Mouse (Mus musculus) embryonic facial prominence, embryonic 14.5 days (tissue): ENCODE measurements around the gene Lhx5. TPM values are rescaled to one million over a fixed set of nuclear protein-coding genes. Genes with fewer than 3 reads are reported as not detected.
A peak's percentile ranks its signal among the peaks of the same experiment; 100 is the strongest.

Experiments used
- ATAC-seq: fragments of 200-750 bp; cut with Nextera tagmentation; 2 replicates; pipeline ENCODE4 v1.8.0; 2017; ENCODE audit warnings: low read depth, moderate number of reproducible peaks, moderate TSS enrichment
- DNase-seq: peaks from one replicate; pipeline ENCODE4 v3.0.0-alpha.2; 2015; ENCODE audit warnings: low spot score
- H3K27ac ChIP-seq: fragments of 300-500 bp; sonication (generic); replicated peaks from 2 replicates; pipeline ENCODE4 v1.5.1; 2014; ENCODE audit warnings: low read depth, mild to moderate bottlenecking, low read length, moderate library complexity
- H3K27me3 ChIP-seq: fragments of 300-500 bp; sonication (generic); replicated peaks from 2 replicates; pipeline ENCODE4 v1.6.1; 2014; ENCODE audit warnings: low read length; ENCODE audit not compliant: control insufficient read depth, insufficient read depth
- H3K36me3 ChIP-seq: fragments of 300-500 bp; sonication (generic); 2 replicates; pipeline ENCODE4 v1.6.1; 2014; ENCODE audit warnings: low read length, mixed read lengths; ENCODE audit not compliant: control insufficient read depth, insufficient read depth
- H3K4me1 ChIP-seq: fragments of 300-500 bp; sonication (generic); 2 replicates; pipeline ENCODE4 v1.6.1; 2014; ENCODE audit warnings: antibody characterized with exemption, low read length; ENCODE audit not compliant: control insufficient read depth, insufficient read depth
- H3K4me2 ChIP-seq: fragments of 300-500 bp; sonication (generic); 2 replicates; pipeline ENCODE4 v1.6.1; 2014; ENCODE audit warnings: low read depth, mild to moderate bottlenecking, low read length, moderate library complexity, mixed read lengths
- H3K4me3 ChIP-seq: fragments of 300-500 bp; sonication (generic); 2 replicates; pipeline ENCODE4 v1.5.1; 2014; ENCODE audit warnings: low read depth, mild to moderate bottlenecking, low read length
- H3K9ac ChIP-seq: fragments of 300-500 bp; sonication (generic); 2 replicates; pipeline ENCODE4 v1.6.1; 2014; ENCODE audit warnings: low read depth, mild to moderate bottlenecking, low read length, moderate library complexity, mixed read lengths
- H3K9me3 ChIP-seq: fragments of 300-500 bp; sonication (generic); 2 replicates; pipeline ENCODE4 v1.6.1; 2016; ENCODE audit warnings: low read length; ENCODE audit not compliant: control insufficient read depth
- WGBS: fragments of 180-500 bp; shearing (Covaris S2); extraction: QIAGEN DNeasy Blood & Tissue Kit; methylation state at CpG from one replicate; pipeline ENCODE4 v1.1.7; 2014; 5-methylcytosine and 5-hydroxymethylcytosine counted together
- polyA plus RNA-seq: library from polyadenylated mRNA; unstranded; fragments of >200 nt; fragmentation: Nextera tagmentation; extraction: Ambion mirVana; gene quantifications from 2 replicates; pipeline ENCODE4 v1.2.1, GENCODE M21; 2014

The Lhx5 gene
- not detected in 2 replicates for polyA plus RNA-seq

DNA sequence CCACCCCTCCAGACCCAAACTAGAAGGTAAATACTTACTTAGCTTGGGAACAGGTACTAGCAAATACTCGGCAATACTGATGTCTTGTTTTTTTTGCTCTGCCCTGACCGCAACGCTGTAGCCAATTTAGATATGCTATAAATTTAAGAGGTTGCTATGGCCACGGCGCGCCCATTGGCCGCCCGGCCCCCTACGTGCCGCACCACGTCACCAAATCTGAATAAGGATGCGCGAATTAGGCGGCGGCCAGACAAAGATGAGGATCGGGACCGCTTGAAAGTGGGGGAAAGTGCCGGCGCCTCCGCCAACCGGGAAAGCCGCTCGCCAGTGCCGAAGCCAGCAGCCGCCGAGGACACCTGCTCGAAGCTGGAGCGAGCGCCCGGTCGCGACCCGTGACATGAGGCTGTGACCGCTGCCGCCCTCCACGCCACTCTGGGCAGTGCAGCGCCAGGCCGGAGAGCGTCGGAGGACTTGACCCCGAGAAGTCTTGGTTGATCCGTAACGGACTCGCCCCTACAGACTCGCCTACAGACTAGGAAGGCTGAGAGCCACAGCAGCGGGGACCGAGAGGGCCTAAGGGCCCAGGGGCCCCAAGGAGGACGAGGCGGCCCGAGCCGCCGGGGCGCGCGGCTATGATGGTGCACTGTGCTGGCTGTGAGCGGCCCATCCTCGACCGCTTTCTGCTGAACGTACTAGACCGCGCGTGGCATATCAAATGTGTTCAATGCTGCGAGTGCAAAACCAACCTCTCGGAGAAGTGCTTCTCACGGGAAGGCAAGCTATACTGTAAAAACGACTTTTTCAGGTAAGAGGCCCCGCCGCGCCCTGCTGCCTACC is at the start of gene Lhx5:
Gene Lhx5 (plus strand): TSS at position 51 of the 837 bp plus-strand sequence.
- Histone ChIP-seq H3K9me3 (no peaks in the 10 kb centered on the region), H3K4me1 (no peaks in the 10 kb centered on the region), H3K27ac (no peak within 1 kb of the TSS), H3K4me3 (peak within 1 kb of the TSS; percentile 16), H3K9ac (no peak within 1 kb of the TSS), H3K27me3 (peaks cover 100% of the 10 kb centered on the region), H3K4me2 (no peak within 1 kb of the TSS), H3K36me3 (no peaks in the 10 kb centered on the region)
- WGBS: 1% methylated on average over 45 of the region's 69 CpGs
- ATAC-seq (no peak), DNase-seq (no peak)

DNA sequence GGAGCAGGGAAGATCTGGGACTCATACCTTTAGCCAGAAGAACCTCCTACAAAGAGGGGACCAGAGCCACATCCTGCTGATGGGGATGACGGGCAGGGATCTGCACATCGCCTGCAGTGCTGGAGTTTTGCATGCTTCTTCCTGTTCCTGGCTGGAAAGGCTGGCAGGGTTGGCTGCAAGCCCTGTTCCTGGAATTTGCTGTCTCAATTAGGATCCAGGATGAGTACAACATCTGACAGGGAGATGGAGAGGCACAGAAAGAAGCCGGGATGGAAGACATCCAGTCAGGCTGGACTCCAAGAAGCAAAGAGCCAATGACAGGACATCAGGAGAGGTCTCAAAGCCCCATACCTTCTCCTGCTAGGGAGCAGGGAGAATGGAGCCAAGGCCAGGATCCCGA is 45.1 kb upstream of the Lhx5 start:
- DNase-seq (no peak), ATAC-seq (no peak)
- H3K27me3 ChIP-seq: peaks cover 6% of the 10 kb centered on the region; the same call in 1 of the 2 replicates
- H3K9ac ChIP-seq: no peak overlapping the region
- no peaks in the 10 kb centered on the region for H3K4me1 ChIP-seq
- no peak overlapping the region for H3K4me3 ChIP-seq
- H3K36me3 ChIP-seq: no peaks in the 10 kb centered on the region
- H3K27ac ChIP-seq: no peak overlapping the region
- 71% methylated on average over 4 of the region's 4 CpGs for WGBS
- H3K9me3 ChIP-seq: no peaks in the 10 kb centered on the region
- no peak overlapping the region for H3K4me2 ChIP-seq

GRCm38 (mm10) chr5:120388765-120389164 is 42.7 kb upstream of the Lhx5 start:
- Histone ChIP-seq H3K27ac (no peak overlapping the region), H3K9me3 (no peaks in the 10 kb centered on the region), H3K4me2 (no peak overlapping the region), H3K4me3 (no peak overlapping the region), H3K27me3 (peaks cover 10% of the 10 kb centered on the region; the same call in 1 of the 2 replicates), H3K4me1 (no peaks in the 10 kb centered on the region), H3K36me3 (no peaks in the 10 kb centered on the region), H3K9ac (no peak overlapping the region)
- no peak for ATAC-seq
- 42% methylated on average over 9 of the region's 9 CpGs for WGBS
- no peak for DNase-seq

DNA sequence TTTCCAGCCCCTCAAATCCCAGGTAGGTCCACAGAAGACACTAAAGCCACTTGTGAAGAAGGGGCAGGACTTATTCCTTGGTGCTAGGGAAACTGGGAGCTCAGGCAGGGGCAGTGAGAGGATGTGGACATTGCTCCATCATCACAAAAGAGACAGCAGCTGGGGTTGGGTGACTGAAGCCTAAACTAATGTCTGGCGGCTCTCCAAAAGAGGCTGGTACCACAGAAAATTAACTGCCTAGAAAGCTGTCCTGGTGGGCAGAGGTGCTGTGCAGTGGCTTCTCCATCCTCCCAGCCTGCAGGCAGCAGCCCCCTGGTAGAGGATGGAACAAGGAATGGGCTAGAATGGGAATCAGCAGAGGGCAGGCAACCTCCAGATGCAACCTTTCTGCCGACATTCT is 41.5 kb upstream of the Lhx5 start:
- 86% methylated on average over 2 of the region's 2 CpGs for WGBS
- H3K4me3 ChIP-seq: no peak overlapping the region
- H3K4me2 ChIP-seq: no peak overlapping the region
- peaks cover 21% of the 10 kb centered on the region for H3K27me3 ChIP-seq
- H3K4me1 ChIP-seq: no peaks in the 10 kb centered on the region
- H3K9ac ChIP-seq: no peak overlapping the region
- DNase-seq (no peak), ATAC-seq (no peak)
- H3K27ac ChIP-seq: no peak overlapping the region
- H3K9me3 ChIP-seq: no peaks in the 10 kb centered on the region
- H3K36me3 ChIP-seq: no peaks in the 10 kb centered on the region

DNA sequence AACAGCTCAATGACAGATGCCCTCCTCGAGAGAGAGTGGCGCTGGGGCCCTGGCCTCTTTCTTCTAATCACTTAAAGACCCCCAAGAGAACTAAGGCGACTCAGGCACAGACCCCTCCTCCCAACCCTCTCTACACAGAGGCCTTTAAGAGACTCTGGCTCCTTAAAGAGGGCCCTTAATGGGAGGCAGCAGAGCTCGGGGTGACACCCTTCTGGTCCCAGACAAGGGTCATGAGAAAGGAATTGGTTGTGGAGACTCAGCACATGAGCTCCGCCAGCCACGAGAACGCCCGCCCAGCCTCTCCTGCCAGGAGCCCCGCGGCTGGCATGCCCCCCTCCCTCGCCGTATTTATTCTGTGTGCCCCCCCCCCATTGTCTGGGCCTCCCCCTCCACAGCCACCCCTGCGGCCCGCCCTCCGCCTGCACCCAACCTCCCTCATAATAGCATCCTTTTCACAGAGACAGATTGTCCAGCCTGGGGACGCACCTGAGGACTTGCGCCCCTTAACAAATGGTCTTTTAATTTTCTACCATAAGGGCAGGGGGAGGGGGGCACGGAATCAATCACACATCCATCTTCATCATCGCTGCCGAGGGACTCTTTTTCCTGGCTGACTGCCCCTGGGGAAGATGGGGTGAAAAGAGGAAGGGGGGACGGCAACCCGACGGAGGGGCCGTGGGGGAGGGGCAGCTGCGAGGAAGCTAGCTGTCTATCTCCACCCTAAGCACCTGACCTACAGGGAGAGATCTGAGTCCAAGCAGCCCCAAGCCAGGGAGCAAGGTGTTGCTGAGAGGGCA is 37.4 kb upstream of the Lhx5 start:
- no peaks in the 10 kb centered on the region for H3K9me3 ChIP-seq
- H3K36me3 ChIP-seq: no peaks in the 10 kb centered on the region
- no peak overlapping the region for H3K27ac ChIP-seq
- no peaks in the 10 kb centered on the region for H3K4me1 ChIP-seq
- ATAC-seq (no peak), DNase-seq (no peak)
- H3K4me3 ChIP-seq: no peak overlapping the region
- H3K4me2 ChIP-seq: no peak overlapping the region
- 17% methylated on average over 19 of the region's 25 CpGs for WGBS
- peaks cover 50% of the 10 kb centered on the region for H3K27me3 ChIP-seq
- no peak overlapping the region for H3K9ac ChIP-seq

GRCm38 (mm10) chr5:120397988-120398387 is 33.5 kb upstream of the Lhx5 start:
- no peak for ATAC-seq
- Histone ChIP-seq H3K4me1 (no peaks in the 10 kb centered on the region), H3K4me2 (no peak overlapping the region), H3K9me3 (no peaks in the 10 kb centered on the region), H3K27me3 (peaks cover 58% of the 10 kb centered on the region), H3K36me3 (no peaks in the 10 kb centered on the region), H3K9ac (no peak overlapping the region), H3K27ac (no peak overlapping the region), H3K4me3 (no peak overlapping the region)
- WGBS: 2% methylated on average over 13 of the region's 13 CpGs
- peak; percentile 9 for DNase-seq

DNA sequence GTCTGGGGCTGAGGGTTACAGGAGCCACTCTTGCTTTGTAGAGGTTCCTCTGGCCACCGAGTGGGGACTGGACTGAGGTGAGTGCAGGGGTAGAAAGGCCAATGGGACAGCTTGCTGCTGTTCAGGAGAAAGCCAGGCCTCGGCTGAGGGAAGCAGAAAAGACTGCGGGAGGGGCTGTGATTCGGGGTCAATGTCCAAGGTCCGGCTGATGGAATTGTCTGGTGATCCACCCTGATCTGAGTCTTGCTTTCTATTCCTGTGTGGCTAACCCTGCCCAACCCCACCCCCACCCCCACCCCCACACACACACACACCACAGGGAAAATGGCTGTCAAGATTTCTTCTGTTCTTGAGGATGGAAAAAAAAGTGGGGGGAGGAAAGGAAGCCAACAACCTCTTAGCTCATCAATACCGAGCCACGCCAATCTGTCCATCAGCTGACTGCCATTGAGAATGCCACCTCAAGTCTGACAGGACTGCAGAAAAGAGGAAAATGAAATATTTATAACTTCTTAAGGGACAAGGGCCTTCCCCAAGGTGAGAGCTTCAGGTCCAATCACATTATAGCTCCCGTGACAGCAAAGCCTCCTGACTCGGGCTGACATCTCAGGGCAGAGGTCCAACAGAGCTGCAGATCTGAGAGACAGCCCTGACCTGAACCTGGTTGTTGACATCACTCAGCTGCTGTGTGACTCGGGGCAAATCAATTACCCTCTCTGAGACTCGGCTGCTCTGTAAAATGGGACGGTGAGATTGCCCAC is 26.5 kb upstream of the Lhx5 start:
- peaks cover 25% of the 10 kb centered on the region for H3K27me3 ChIP-seq
- 78% methylated on average over 12 of the region's 12 CpGs for WGBS
- H3K4me1 ChIP-seq: no peaks in the 10 kb centered on the region
- no peaks in the 10 kb centered on the region for H3K9me3 ChIP-seq
- no peaks in the 10 kb centered on the region for H3K36me3 ChIP-seq
- DNase-seq (no peak), ATAC-seq (no peak)
- H3K4me2 ChIP-seq: no peak overlapping the region
- no peak overlapping the region for H3K9ac ChIP-seq
- no peak overlapping the region for H3K27ac ChIP-seq
- no peak overlapping the region for H3K4me3 ChIP-seq

GRCm38 (mm10) chr5:120408933-120409332 is 22.6 kb upstream of the Lhx5 start:
- H3K4me1 ChIP-seq: no peaks in the 10 kb centered on the region
- peaks cover 46% of the 10 kb centered on the region for H3K27me3 ChIP-seq
- no peak for DNase-seq
- no peak for ATAC-seq
- no peaks in the 10 kb centered on the region for H3K36me3 ChIP-seq
- no peak overlapping the region for H3K4me2 ChIP-seq
- no peak overlapping the region for H3K9ac ChIP-seq
- no peak overlapping the region for H3K4me3 ChIP-seq
- H3K9me3 ChIP-seq: 0 out of 2 replicates have a peak, but pooled peaks cover 6% of the 10 kb centered on the region
- WGBS: 76% methylated on average over 14 of the region's 14 CpGs
- H3K27ac ChIP-seq: no peak overlapping the region
